Mouse (Mus musculus): ENCODE data around the gene Eef2.

GRCm38 (mm10) chr10:81177491-81177925, 1.1 kb downstream of the Eef2 start:
- TF ChIP-seq POLR2A (IDR thresholded peaks at IDR 0.05; ENCODE audit: control insufficient read depth, extremely low read depth, insufficient read depth, low read length, poor library complexity) (no peak), CTCF (IDR thresholded peaks at IDR 0.05; ENCODE audit: borderline replicate concordance, control insufficient read depth, extremely low read depth, insufficient read depth, low read length, poor library complexity) (no peak)

Measured in thymus, adult 2 months (tissue).